Mouse (Mus musculus): ENCODE results near the gene Tmem270.

- TF ChIP-seq CTCF (IDR thresholded peaks at IDR 0.05; ENCODE audit: borderline replicate concordance, control insufficient read depth, extremely low read depth, insufficient read depth, low read length, poor library complexity) (no peak), POLR2A (IDR thresholded peaks at IDR 0.05; ENCODE audit: control insufficient read depth, extremely low read depth, insufficient read depth, low read length, poor library complexity) (no peak)
Observed at GRCm38 (mm10) chr5:134891552-134891951, 15.0 kb downstream of the Tmem270 start.

Data from thymus, adult 2 months (tissue).